Mouse (Mus musculus) ES-E14 (cell line): ENCODE results near the gene Cacna1d.

ENCODE experiments used
- CHD2 ChIP-seq: IDR thresholded peaks from 2 replicates; pipeline ENCODE4 v1.6.1; 2014; ENCODE audit warnings: mild to moderate bottlenecking, low read depth, low read length, inconsistent platforms
- ZC3H11A ChIP-seq: IDR thresholded peaks from 2 replicates; pipeline ENCODE4 v1.6.1; 2012; ENCODE audit warnings: low read depth, mild to moderate bottlenecking, inconsistent platforms, low read length, borderline replicate concordance
- ZNF384 ChIP-seq: IDR thresholded peaks from 2 replicates; pipeline ENCODE4 v1.6.1; 2012; ENCODE audit warnings: low read depth, low read length, inconsistent platforms

DNA sequence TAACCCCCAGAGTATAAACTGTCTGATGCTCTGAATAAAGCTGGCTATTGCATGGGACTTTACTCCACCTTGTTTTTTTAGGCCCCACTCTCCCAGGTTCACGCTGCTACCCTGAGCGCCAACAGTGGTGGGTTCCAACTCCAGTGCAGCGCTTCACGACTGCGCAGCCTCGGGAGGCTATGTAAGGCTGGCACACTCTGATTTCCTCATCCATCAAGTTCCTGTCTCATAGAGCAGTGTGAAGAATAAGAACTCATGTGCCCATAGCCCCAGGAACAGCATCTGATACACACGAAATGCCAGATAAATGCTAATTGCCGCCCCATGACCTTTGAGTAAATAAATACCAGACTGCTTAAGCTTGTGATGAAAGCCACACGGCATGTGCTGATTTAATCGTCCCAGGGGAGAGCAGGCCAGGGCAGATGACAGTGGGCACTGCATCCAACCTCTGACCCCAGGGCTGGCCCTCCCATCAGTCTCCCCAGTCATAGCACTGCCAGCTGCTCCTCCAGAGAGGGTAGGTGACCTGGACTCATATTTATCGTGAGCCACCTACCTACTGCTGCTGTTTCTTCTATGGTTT, 352.8 kb downstream of the Cacna1d start:
- TF ChIP-seq CHD2 (no peak), ZC3H11A (no peak), ZNF384 (no peak)
